Mouse (Mus musculus) lung, postnatal 0 days (tissue): Measurements from ENCODE around the gene Gm17349. TPM values are rescaled to one million over a fixed set of nuclear protein-coding genes. Genes with fewer than 3 reads are reported as not detected.
A peak's percentile ranks its signal among the peaks of the same experiment; 100 is the strongest.

Experiments used
- ATAC-seq: fragments of 200-750 bp; cut with Nextera tagmentation; 2 replicates; pipeline ENCODE4 v1.8.0; 2017; ENCODE audit warnings: moderate library complexity
- DNase-seq: peaks from one replicate; pipeline ENCODE4 v3.0.0-alpha.2; 2016; ENCODE audit warnings: low spot score
- H3K27ac ChIP-seq: fragments of 300-500 bp; sonication (generic); 2 replicates; pipeline ENCODE4 v1.5.1; 2014; ENCODE audit warnings: antibody characterized with exemption, mild to moderate bottlenecking, low read length, mixed read lengths
- H3K27me3 ChIP-seq: fragments of 300-500 bp; sonication (generic); replicated peaks from 2 replicates; pipeline ENCODE4 v1.6.1; 2014; ENCODE audit warnings: low read length, mixed read lengths; ENCODE audit not compliant: insufficient read depth
- H3K36me3 ChIP-seq: fragments of 300-500 bp; sonication (generic); 2 replicates; pipeline ENCODE4 v1.6.1; 2014; ENCODE audit warnings: low read length, mixed read lengths; ENCODE audit not compliant: insufficient read depth
- H3K4me1 ChIP-seq: fragments of 300-500 bp; sonication (generic); 2 replicates; pipeline ENCODE4 v1.6.1; 2014; ENCODE audit warnings: antibody characterized with exemption, low read depth, low read length, mixed read lengths; ENCODE audit not compliant: insufficient read depth
- H3K4me2 ChIP-seq: fragments of 300-500 bp; sonication (generic); replicated peaks from 2 replicates; pipeline ENCODE4 v1.6.1; 2014; ENCODE audit warnings: low read depth, mild to moderate bottlenecking, low read length, moderate library complexity, mixed read lengths
- H3K4me3 ChIP-seq: fragments of 300-500 bp; sonication (generic); 2 replicates; pipeline ENCODE4 v1.5.1; 2014; ENCODE audit warnings: low read depth, low read length
- H3K9ac ChIP-seq: fragments of 300-500 bp; sonication (generic); replicated peaks from 2 replicates; pipeline ENCODE4 v1.6.1; 2014; ENCODE audit warnings: low read depth, mild to moderate bottlenecking
- H3K9me3 ChIP-seq: fragments of 300-500 bp; sonication (generic); 2 replicates; pipeline ENCODE4 v1.6.1; 2016; ENCODE audit warnings: low read length, mixed read lengths
- CTCF ChIP-seq: IDR thresholded peaks from 2 replicates; pipeline ENCODE4 v1.5.1; 2016; ENCODE audit warnings: antibody characterized with exemption, mild to moderate bottlenecking
- EP300 ChIP-seq: IDR thresholded peaks from 2 replicates; pipeline ENCODE4 v1.6.1; 2016; ENCODE audit warnings: antibody characterized with exemption, mild to moderate bottlenecking, control low read depth
- WGBS: fragments of 180-500 bp; shearing (Covaris S2); extraction: QIAGEN DNeasy Blood & Tissue Kit; methylation state at CpG from one replicate; pipeline ENCODE4 v1.1.7; 2014; 5-methylcytosine and 5-hydroxymethylcytosine counted together
- polyA plus RNA-seq: library from polyadenylated mRNA; unstranded; fragments of >200 nt; fragmentation: Nextera tagmentation; extraction: Ambion mirVana; gene quantifications from 2 replicates; pipeline ENCODE4 v1.2.1, GENCODE M21; 2015

Gene Gm17349
- polyA plus RNA-seq, 1 experiment from 2014 or later: 3.2 TPM

- no peak overlapping the region for H3K9ac ChIP-seq
- DNase-seq: no peak
- H3K4me3 ChIP-seq: no peak overlapping the region
- no peaks in the 10 kb centered on the region for H3K36me3 ChIP-seq
- TF ChIP-seq CTCF: no peak
- TF ChIP-seq EP300: no peak
- no peak for ATAC-seq
- H3K4me2 ChIP-seq: no peak overlapping the region
- peaks cover 17% of the 10 kb centered on the region for H3K27me3 ChIP-seq
- H3K9me3 ChIP-seq: no peaks in the 10 kb centered on the region
- H3K4me1 ChIP-seq: peaks cover 5% of the 10 kb centered on the region; the same call in 1 of the 2 replicates
- 57% methylated on average over 7 of the region's 7 CpGs for WGBS
- H3K27ac ChIP-seq: no peak overlapping the region
Measured at GRCm38 (mm10) chr15:99662371-99662770, 42.9 kb downstream of the Gm17349 start.

- WGBS: 95% methylated on average over 15 of the region's 15 CpGs
- Histone ChIP-seq H3K9me3 (no peaks in the 10 kb centered on the region), H3K4me2 (no peak overlapping the region), H3K4me1 (peaks cover 5% of the 10 kb centered on the region; the same call in 1 of the 2 replicates), H3K27me3 (peaks cover 10% of the 10 kb centered on the region; the same call in 1 of the 2 replicates), H3K9ac (no peak overlapping the region), H3K4me3 (no peak overlapping the region), H3K36me3 (no peaks in the 10 kb centered on the region), H3K27ac (no peak overlapping the region)
- DNase-seq: no peak
- TF ChIP-seq EP300 (no peak), CTCF (no peak)
- ATAC-seq: no peak
Measured at GRCm38 (mm10) chr15:99661121-99661830, 44.0 kb downstream of the Gm17349 start.

- no peak for TF ChIP-seq CTCF
- Histone ChIP-seq H3K27ac (no peak overlapping the region), H3K27me3 (0 out of 2 replicates have a peak, but pooled peaks cover 11% of the 10 kb centered on the region), H3K36me3 (no peaks in the 10 kb centered on the region), H3K9me3 (no peaks in the 10 kb centered on the region), H3K9ac (no peak overlapping the region), H3K4me3 (no peak overlapping the region), H3K4me1 (peaks cover 2% of the 10 kb centered on the region; the same call in 1 of the 2 replicates), H3K4me2 (no peak overlapping the region)
- 26% methylated on average over 2 of the region's 2 CpGs for WGBS
- ATAC-seq (no peak), DNase-seq (no peak)
Measured at GRCm38 (mm10) chr15:99658437-99658836, 46.9 kb downstream of the Gm17349 start.

GRCm38 (mm10) chr15:99655956-99656355, 49.3 kb downstream of the Gm17349 start:
- 44% methylated on average over 9 of the region's 9 CpGs for WGBS
- Histone ChIP-seq H3K4me2 (no peak overlapping the region), H3K9me3 (no peaks in the 10 kb centered on the region), H3K4me1 (peaks cover 9% of the 10 kb centered on the region), H3K27ac (no peak overlapping the region), H3K36me3 (no peaks in the 10 kb centered on the region), H3K9ac (no peak overlapping the region), H3K4me3 (no peak overlapping the region), H3K27me3 (0 out of 2 replicates have a peak, but pooled peaks cover 11% of the 10 kb centered on the region)
- no peak for ATAC-seq
- no peak for DNase-seq
- no peak for TF ChIP-seq EP300
- no peak for TF ChIP-seq CTCF

- Histone ChIP-seq H3K4me2 (peak overlapping the region; percentile 41), H3K9me3 (no peaks in the 10 kb centered on the region), H3K27me3 (0 out of 2 replicates have a peak, but pooled peaks cover 11% of the 10 kb centered on the region), H3K4me1 (peaks cover 22% of the 10 kb centered on the region), H3K4me3 (0 out of 2 replicates have a peak overlapping the region, but pooled peaks have one; percentile 2), H3K36me3 (no peaks in the 10 kb centered on the region), H3K9ac (no peak overlapping the region), H3K27ac (no peak overlapping the region)
- 9% methylated on average over 21 of the region's 21 CpGs for WGBS
- no peak for ATAC-seq
- no peak for DNase-seq
- TF ChIP-seq EP300 (no peak), CTCF (no peak)
Measured at GRCm38 (mm10) chr15:99653876-99654275, 51.4 kb downstream of the Gm17349 start.

- peaks cover 22% of the 10 kb centered on the region for H3K4me1 ChIP-seq
- peak overlapping the region; percentile 41 for H3K4me2 ChIP-seq
- H3K27ac ChIP-seq: no peak overlapping the region
- H3K36me3 ChIP-seq: no peaks in the 10 kb centered on the region
- DNase-seq: peak; percentile 39
- H3K4me3 ChIP-seq: 0 out of 2 replicates have a peak overlapping the region, but pooled peaks have one; percentile 2
- TF ChIP-seq CTCF (peak; percentile 56), EP300 (no peak)
- no peak for ATAC-seq
- WGBS: 14% methylated on average over 8 of the region's 8 CpGs
- H3K9me3 ChIP-seq: no peaks in the 10 kb centered on the region
- H3K9ac ChIP-seq: no peak overlapping the region
- 0 out of 2 replicates have a peak, but pooled peaks cover 11% of the 10 kb centered on the region for H3K27me3 ChIP-seq
Measured at GRCm38 (mm10) chr15:99653291-99653690, 52.0 kb downstream of the Gm17349 start.

Other genes starting within 250 kb of the Gm17349 start
- gene Nckap5l, start 247.7 kb downstream of the Gm17349 start, polyA plus RNA-seq: 5.2 and 6.0 TPM in 2 replicates
- gene Bcdin3d, start 230.8 kb downstream of the Gm17349 start, polyA plus RNA-seq: 11.2 and 11.5 TPM in 2 replicates
- 0.81 and 0.95 TPM in 2 replicates for gene Faim2, start 177.3 kb downstream of the Gm17349 start, polyA plus RNA-seq
- gene Aqp2, start 126.4 kb downstream of the Gm17349 start, polyA plus RNA-seq: not detected in 2 replicates
- 551 and 593 TPM in 2 replicates for gene Aqp5, start 114.7 kb downstream of the Gm17349 start, polyA plus RNA-seq
- not detected in 2 replicates for gene Aqp6, start 104.1 kb downstream of the Gm17349 start, polyA plus RNA-seq
- gene Racgap1, start 53.8 kb downstream of the Gm17349 start, polyA plus RNA-seq: 7.5 and 10.9 TPM in 2 replicates
- gene Asic1, start 35.1 kb downstream of the Gm17349 start, polyA plus RNA-seq: 1.3 TPM in 2 replicates
- 19.7 and 20.4 TPM in 2 replicates for gene Smarcd1, start 3.4 kb downstream of the Gm17349 start, polyA plus RNA-seq
- gene Gpd1, start 12.0 kb upstream of the Gm17349 start, polyA plus RNA-seq: 10.0 and 13.2 TPM in 2 replicates
- gene Cox14, start 20.1 kb upstream of the Gm17349 start, polyA plus RNA-seq: 197 and 206 TPM in 2 replicates
- gene Cers5, start 67.4 kb upstream of the Gm17349 start, polyA plus RNA-seq: 67.1 and 71.5 TPM in 2 replicates
- 28.6 and 38.5 TPM in 2 replicates for gene Lima1, start 170.0 kb upstream of the Gm17349 start, polyA plus RNA-seq